Mouse (Mus musculus) left cerebral cortex, adult 9 months (tissue): ENCODE measurements around the gene Capn5.
A peak's percentile ranks its signal among the peaks of the same experiment; 100 is the strongest.

ENCODE experiments used
- DNase-seq, 2 experiments: peaks; one replicate each; pipeline ENCODE4 v3.0.0; 2022; ENCODE audit warnings: low spot score in 2 of 2

Capn5 gene

GRCm38 (mm10) chr7:98148721-98149407 lies 29.2 kb downstream of the Capn5 start:
- DNase-seq: no peak

GRCm38 (mm10) chr7:98147766-98148165 lies 30.3 kb downstream of the Capn5 start:
- DNase-seq: no peak

DNA sequence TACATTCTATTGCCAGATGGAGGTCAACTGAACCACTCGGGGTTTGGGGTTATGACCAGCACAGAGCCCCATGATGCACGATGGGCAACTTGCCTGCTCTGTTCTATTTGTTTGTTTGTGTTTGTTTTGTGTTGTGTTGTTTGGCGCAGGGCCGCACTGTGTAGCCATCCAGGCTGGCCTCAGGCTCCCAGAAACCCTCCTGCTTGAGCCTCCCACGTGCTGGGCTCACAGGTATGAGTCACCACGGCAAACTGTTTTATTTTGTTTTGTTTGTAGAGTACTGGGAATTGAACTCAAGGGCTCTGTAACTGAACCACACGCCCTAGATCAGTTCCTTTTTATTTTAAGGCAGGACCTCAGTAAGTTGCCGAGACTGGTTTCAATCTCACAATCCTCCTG lies 31.6 kb downstream of the Capn5 start:
- DNase-seq: peak in 1 of 2 experiments; percentile 28

GRCm38 (mm10) chr7:98145842-98146446 lies 32.1 kb downstream of the Capn5 start:
- no peak for DNase-seq

- DNase-seq: no peak
Measured at GRCm38 (mm10) chr7:98145402-98145801, 32.7 kb downstream of the Capn5 start, which contains the start of gene Omp. Gene Omp (minus strand): TSS chr7:98145502.

DNA sequence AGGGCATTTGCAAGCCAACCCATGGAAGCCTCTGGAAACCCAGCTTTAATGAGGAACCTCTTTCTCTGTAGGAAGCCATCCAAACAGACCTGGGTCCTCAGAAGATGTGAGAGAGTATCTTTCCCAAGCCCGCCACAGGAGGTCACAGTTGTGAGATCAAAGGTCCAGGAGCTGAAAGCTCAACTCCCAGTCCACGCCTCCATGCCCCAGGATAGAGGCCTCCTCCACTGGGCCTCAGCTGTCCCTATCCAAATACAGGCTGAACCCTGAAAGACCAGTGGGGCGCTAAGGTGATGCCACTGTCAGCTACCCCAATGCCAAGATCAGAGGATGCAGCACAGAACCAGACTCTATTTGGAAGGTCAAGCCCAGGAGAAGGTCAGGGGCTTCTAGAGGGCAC lies 35.4 kb downstream of the Capn5 start:
- no peak for DNase-seq

GRCm38 (mm10) chr7:98142247-98142646 lies 35.8 kb downstream of the Capn5 start:
- DNase-seq: no peak

GRCm38 (mm10) chr7:98141206-98141605 lies 36.9 kb downstream of the Capn5 start:
- no peak for DNase-seq

DNA sequence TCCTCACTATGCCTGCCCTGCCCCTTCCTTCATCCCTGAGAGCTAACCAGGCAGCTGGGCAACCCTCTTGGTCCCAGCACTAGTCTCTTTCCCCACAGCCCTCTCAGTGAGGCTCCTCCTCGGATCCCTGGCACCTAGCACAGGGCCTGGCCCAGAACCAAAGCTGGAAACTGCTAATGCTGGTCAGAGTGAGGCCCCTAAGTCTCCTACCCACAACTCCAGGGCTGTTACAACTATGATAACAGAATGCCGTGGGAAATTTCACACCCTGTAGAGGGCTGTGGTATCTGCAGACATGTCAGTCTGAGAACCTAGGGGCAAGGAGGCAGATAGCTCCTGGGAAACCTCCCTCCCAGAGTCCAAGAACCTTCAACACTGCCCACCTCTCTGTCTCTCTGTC lies 37.5 kb downstream of the Capn5 start:
- no peak for DNase-seq

- no peak for DNase-seq
Measured at GRCm38 (mm10) chr7:98139216-98139615, 38.9 kb downstream of the Capn5 start.

DNA sequence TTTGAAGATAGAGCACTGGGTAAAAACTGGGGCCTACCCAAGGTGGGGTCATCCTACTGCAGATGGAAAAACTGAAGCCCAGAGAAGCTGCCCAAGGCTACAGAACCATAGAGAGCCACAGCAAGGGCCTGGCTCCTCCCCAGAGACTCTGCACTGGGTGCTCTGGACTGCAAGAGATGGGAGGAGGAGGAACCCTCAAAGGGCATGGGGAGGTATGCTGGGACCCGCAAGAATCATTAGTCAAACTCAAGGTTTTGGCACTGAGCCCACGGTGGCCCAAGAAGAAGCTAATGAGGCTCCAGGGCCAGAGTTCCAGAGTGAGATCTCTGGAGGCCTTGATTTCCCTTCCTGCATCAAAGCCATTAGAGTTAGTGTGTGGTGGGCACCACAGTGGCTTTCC lies 40.1 kb downstream of the Capn5 start:
- no peak for DNase-seq

- no peak for DNase-seq
Measured at GRCm38 (mm10) chr7:98137583-98137982, 40.5 kb downstream of the Capn5 start.

DNA sequence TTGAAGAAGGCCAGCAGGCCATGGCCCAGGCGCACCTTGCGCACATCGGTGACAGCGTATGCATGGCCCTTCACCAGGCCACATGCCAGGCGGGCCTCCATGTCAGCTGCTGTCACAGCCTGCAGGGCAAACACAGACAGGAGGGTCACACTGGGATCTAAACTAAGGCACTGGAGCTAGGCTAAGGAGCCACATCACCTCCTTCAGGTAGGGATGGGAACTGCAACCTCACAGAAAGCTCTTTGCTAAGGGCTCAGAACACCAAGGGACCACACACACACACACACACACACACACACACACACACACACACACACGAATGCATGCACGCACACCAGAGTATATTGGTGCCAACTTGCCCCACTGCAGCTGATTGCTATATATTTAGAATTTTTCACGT lies 46.3 kb downstream of the Capn5 start:
- DNase-seq: no peak

DNA sequence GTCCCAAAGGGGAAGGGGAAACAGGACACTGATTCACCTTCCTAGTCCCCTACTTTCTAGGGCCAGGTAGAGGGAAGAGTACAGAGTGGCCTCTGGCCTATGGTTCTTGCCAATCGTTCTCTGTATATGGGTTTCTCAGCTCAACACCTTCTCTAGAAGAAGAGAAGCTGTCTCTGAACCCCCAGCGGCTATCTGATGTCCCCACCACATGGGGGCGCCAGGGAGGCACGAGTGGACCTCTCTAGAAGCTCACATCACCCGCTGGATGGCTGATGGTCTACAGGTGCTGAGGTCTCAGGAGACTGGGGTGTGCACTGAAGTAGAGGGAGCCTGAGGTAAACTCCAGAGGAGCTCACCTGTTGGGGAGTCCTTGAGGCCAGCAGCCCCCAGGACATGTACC lies 52.6 kb downstream of the Capn5 start:
- DNase-seq: no peak

DNA sequence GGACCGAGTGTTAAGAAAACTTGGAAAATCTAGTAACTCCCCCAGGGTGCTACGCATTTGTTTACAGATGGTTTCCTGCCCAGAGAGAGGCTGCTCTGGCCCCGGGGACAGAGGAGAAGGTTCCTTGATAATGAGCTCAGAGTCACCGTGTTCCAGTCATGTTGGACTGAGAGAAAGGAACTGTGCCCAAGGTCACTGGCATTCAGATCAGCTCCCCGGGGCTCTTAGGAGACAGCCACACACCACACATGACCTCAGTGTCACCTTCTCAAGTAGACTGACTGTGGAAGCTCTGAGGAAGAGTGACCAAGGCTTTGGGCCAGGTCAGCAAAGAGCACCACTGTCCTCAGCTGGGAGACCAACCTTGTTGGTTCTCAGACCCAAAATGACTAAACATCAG lies 53.4 kb downstream of the Capn5 start:
- DNase-seq: no peak

DNA sequence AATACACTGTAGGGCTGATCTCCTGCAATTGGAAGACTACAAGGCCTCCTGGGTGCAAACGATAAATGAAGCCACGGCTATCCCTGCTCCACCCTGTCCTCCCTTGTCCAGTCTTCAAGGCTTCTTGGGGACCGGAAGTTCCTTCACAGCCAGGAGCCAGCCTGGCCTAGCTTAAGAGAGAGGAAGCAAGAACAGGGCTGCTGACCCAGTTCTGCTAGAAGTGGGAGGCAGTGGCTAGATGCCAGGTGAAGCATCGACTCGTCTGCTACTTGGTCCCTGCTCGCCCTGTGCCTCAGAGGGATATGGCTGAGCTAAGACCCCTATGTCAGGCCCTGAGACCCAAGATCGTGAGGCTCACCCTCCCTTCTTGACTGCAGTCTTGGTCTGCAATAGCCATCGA lies 56.4 kb downstream of the Capn5 start:
- no peak for DNase-seq

DNA sequence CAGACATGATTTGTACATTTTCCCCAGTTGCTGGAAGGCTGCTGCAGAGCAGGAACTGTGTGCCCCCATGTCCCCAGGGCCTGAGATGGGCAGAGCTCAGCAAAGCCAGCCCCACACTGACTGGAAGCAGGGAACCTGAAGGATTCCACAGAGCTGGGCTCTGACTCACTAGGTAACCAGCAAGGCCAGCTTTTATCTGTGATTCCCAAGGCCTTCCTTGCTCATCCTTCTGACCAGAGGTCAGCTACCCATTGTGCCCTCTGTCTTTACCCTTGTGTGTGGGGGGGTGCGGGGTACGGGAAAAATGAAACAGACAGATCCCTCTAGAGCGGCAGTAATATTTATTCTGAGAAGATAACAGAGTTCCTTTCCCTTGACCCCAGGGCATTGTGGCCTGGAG lies 56.8 kb downstream of the Capn5 start:
- DNase-seq: no peak

DNA sequence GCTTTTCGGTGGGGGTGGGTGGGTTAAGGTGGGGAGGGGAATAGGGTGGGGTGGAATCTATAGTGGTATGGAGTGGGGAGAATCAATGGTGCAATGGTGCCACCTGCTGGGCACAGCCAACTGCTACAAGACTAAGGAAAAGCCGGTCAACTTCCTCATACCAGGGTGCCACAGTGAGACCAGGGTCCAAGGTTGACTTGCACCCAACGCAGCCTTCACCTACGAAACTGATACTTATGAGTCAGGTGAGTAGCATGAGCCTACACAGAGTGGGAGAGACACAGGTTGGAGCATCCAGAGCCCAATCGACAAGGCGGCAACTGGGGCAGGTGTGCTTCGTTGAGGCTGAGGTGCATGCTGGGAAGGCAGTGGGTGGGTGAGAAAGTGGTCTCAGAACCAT lies 57.7 kb downstream of the Capn5 start:
- DNase-seq: peak in 1 of 2 experiments; percentile 77

DNA sequence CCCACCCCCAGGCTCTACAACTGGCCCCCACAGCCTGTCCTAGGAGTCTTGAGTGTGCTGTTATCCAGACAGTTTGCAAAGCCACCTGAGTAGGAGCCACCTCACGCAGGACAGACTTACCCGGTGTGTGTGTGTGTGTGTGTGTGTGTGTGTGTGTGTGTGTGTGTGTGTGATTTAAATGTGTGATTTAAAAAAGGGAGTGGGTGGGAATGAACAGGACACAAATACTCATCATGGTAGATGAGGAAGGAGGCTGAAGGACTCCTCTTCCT lies 58.2 kb downstream of the Capn5 start:
- DNase-seq: no peak

- DNase-seq: no peak
Measured at GRCm38 (mm10) chr7:98119179-98119960, 58.7 kb downstream of the Capn5 start, which contains the start of gene Myo7a. Gene Myo7a (minus strand): TSS chr7:98119524.

DNA sequence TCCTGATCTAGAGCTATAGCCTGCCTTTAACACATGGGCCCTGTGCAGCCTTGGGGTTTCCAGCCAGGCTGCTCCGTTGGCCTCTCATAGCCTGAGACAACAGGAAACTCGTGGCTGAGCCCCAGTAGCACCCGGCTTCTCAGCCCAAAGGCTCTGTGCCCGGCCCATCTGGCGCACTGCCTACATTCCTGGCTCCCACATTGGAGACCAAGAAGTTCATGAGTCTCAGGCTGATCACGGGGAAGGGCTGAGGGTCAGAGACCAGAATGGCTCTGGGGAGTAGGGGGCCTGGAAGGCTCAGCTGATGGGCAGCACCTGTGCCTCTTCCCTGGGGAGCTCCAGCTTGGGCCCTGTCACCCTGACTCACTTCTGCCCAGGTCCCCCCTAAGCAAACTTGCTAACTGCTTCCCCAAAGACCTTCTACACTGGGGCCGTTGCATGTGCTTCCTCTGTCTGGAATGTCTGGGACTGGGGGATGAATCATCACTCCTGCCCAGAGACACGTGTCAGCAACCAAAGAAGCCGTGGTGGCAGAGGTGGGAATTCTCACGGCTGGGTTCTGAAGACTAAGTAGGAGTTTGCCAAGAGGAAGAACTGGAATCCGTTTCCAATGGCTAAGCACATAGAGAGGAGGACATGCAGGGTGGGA lies 60.9 kb downstream of the Capn5 start:
- DNase-seq: no peak

DNA sequence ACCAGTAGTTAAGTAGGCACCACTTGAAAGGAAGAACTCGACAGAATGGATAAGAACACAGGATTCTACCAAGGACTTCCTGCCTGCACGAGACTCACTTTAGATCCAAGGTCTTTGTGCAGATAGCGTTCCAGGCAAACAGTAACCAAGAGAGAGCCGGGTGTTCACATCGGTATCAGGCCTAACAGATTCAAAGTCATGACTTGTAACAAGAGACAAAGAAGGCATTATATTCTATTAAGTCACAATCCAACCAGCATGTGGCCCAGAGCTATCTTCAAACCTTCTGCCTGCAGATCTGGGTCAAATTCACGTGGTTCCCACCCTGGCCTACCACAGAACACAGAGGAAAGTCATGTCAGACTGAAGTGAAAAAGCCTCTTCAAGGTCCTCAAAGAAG lies 63.4 kb downstream of the Capn5 start:
- DNase-seq: no peak

DNA sequence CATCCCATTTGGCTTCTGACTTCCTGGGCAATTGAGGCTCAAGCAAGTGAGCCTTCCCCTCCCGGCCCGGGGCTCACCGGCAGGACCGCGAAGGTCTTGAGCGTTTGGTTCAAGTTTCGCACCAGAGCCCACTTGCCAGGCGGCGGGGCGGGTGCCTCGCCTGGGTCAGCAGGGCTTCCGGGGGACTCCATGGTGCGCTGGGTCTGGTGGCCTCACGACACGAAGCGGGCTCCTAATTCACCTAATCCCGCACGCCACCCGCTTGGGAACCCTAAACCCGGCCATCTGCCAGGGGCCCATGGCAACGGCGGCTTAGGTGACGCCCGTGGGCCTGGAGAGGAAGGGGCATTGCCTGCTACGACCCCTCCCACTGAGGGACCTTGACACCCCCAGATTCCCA lies 66.8 kb downstream of the Capn5 start:
- no peak for DNase-seq
